Mouse (Mus musculus) frontal cortex, postnatal 14 days (tissue): ENCODE results near the gene Pptc7.
A peak's percentile ranks its signal among the peaks of the same experiment; 100 is the strongest.
"Not testable (repeated sequence)": the region's sequence is repeated elsewhere in the genome, so short reads cannot be mapped to it uniquely, and the experiment has no call there.

ENCODE experiments used
- DNase-seq, 2 experiments: peaks; one replicate each; pipeline ENCODE4 v3.0.0; 2022; ENCODE audit warnings: low spot score in 2 of 2

Pptc7 gene

GRCm38 (mm10) chr5:122300071-122300518 is 15.9 kb downstream of the Pptc7 start:
- DNase-seq = no peak

GRCm38 (mm10) chr5:122302810-122303745 is 18.9 kb downstream of the Pptc7 start:
- DNase-seq = no peak

- DNase-seq = no peak
Measured at GRCm38 (mm10) chr5:122303937-122304336, 19.8 kb downstream of the Pptc7 start.

- DNase-seq = no peak
Measured at GRCm38 (mm10) chr5:122304541-122304940, 20.4 kb downstream of the Pptc7 start.

- DNase-seq = no peak
Measured at GRCm38 (mm10) chr5:122305472-122305871, 21.3 kb downstream of the Pptc7 start.

GRCm38 (mm10) chr5:122306536-122306935 is 22.4 kb downstream of the Pptc7 start:
- DNase-seq = no peak

GRCm38 (mm10) chr5:122310699-122311098 is 26.5 kb downstream of the Pptc7 start:
- no peak for DNase-seq

- DNase-seq = no peak
Measured at GRCm38 (mm10) chr5:122311692-122312091, 27.5 kb downstream of the Pptc7 start.

- no peak for DNase-seq
Measured at GRCm38 (mm10) chr5:122312346-122312745, 28.2 kb downstream of the Pptc7 start.

GRCm38 (mm10) chr5:122312942-122313684 is 28.9 kb downstream of the Pptc7 start:
- DNase-seq = no peak

- DNase-seq = peak; percentile 80 to 81
Measured at GRCm38 (mm10) chr5:122314966-122315667, 31.0 kb downstream of the Pptc7 start.

- no peak for DNase-seq
Measured at GRCm38 (mm10) chr5:122317329-122318045, 33.3 kb downstream of the Pptc7 start.

- DNase-seq = no peak
Measured at GRCm38 (mm10) chr5:122318100-122318499, 33.9 kb downstream of the Pptc7 start.

GRCm38 (mm10) chr5:122318976-122319375 is 34.8 kb downstream of the Pptc7 start:
- not testable (repeated sequence) for DNase-seq

GRCm38 (mm10) chr5:122319474-122320204 is 35.5 kb downstream of the Pptc7 start:
- DNase-seq = no peak

GRCm38 (mm10) chr5:122320205-122320781 is 36.1 kb downstream of the Pptc7 start:
- DNase-seq = no peak

GRCm38 (mm10) chr5:122323523-122323922 is 39.4 kb downstream of the Pptc7 start:
- DNase-seq = no peak

GRCm38 (mm10) chr5:122324608-122325431 is 40.7 kb downstream of the Pptc7 start:
- peak; percentile 68 to 76 for DNase-seq

- DNase-seq = no peak
Measured at GRCm38 (mm10) chr5:122325477-122325876, 41.3 kb downstream of the Pptc7 start.
